Mouse (Mus musculus) gastrocnemius, postnatal 10 days (tissue): ENCODE measurements around the gene Fstl5. TPM values are rescaled to one million over a fixed set of nuclear protein-coding genes. Genes with fewer than 3 reads are reported as not detected.

ENCODE experiments used
- DNase-seq: peaks from one replicate; pipeline ENCODE4 v3.0.0; 2021; ENCODE audit warnings: mixed read lengths
- total RNA-seq, 2 experiments: library from RNA; stranded (reverse); gene quantifications; 2 replicates each; pipeline ENCODE4 v1.2.3; 2021

Gene Fstl5
- total RNA-seq, 2 experiments from 2014 or later = 0.05 TPM; not detected in 1

- DNase-seq = no peak
These were observed 434.7 kb downstream of the Fstl5 start for GRCm38 (mm10) chr3:76508811-76509210.

GRCm38 (mm10) chr3:76567346-76567745 is 493.3 kb downstream of the Fstl5 start:
- no peak for DNase-seq

GRCm38 (mm10) chr3:76572478-76572877 is 498.4 kb downstream of the Fstl5 start:
- DNase-seq = no peak

- no peak for DNase-seq
These were observed 499.0 kb downstream of the Fstl5 start for GRCm38 (mm10) chr3:76572920-76573541.

GRCm38 (mm10) chr3:76593148-76593547 is 519.1 kb downstream of the Fstl5 start:
- DNase-seq = no peak

GRCm38 (mm10) chr3:76620044-76620443 is 546.0 kb downstream of the Fstl5 start:
- no peak for DNase-seq

GRCm38 (mm10) chr3:76654243-76654642 is 580.2 kb downstream of the Fstl5 start:
- DNase-seq = no peak

- no peak for DNase-seq
These were observed 596.8 kb downstream of the Fstl5 start for GRCm38 (mm10) chr3:76670859-76671258.

GRCm38 (mm10) chr3:76676006-76676405 is 601.9 kb downstream of the Fstl5 start:
- DNase-seq = no peak

GRCm38 (mm10) chr3:76679853-76680545 is 605.9 kb downstream of the Fstl5 start:
- DNase-seq = no peak

GRCm38 (mm10) chr3:76680546-76680883 is 606.4 kb downstream of the Fstl5 start:
- DNase-seq = no peak

GRCm38 (mm10) chr3:76697134-76697629 is 623.1 kb downstream of the Fstl5 start:
- no peak for DNase-seq

- DNase-seq = no peak
These were observed 665.2 kb downstream of the Fstl5 start for GRCm38 (mm10) chr3:76739221-76739620.

Other genes with a start within 250 kb of the Fstl5 start
- 10 to 100 TPM; 36.3 to 49.2 TPM for gene Golim4, start 117.3 kb upstream of the Fstl5 start, total RNA-seq